Mouse (Mus musculus) cerebellum, postnatal 25 days (tissue): ENCODE results near the gene Zfp319.

ENCODE experiments used
- DNase-seq, 2 experiments: peaks; one replicate each; pipeline ENCODE4 v3.0.0; 2021; ENCODE audit warnings: mixed read lengths in 2 of 2

Gene Zfp319

DNA sequence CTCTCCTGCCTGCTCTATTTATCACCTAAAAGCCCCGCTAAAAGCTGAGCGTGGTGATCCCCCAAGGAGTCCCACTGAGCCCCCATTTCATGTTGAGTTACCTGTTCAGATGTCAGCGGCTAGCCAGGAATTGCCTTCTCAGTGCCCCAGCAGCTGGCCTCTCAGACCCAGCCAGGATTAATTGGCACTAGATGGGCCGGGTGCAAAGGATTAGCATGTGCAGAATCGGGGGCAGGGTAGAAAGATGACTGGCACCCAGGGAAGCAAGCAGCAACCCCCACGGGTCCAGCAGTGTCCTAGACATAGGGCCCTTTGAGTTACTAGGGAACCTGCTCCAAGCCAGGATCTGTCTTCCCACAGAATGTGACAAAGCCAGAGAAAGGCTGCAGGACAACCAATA, 25.3 kb downstream of the Zfp319 start, which contains the start of gene Cngb1:
Gene Cngb1 (minus strand): TSS at position 155 of the 400 bp plus-strand sequence.
- no peak for DNase-seq

DNA sequence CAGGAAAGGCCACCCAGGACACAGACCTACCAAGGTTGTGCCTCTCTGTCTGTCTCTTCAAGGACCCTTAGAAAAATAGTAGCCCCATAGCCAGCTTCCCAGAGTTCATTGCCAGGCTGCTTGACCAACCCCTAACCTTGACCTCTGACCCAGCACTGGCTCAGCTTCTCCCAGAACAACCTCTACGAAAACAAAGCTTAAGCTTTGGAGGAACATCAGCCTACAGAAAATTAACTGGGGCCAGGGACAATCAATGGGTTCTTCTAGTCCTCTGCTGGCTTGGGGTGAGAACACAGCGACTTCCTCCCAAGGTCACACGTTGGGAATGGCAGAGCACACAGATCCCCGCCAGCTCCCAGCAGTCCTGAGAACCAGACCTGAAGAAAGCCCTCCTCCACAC, 26.2 kb downstream of the Zfp319 start:
- no peak for DNase-seq

GRCm38 (mm10) chr8:95302410-95302809, 29.3 kb downstream of the Zfp319 start:
- DNase-seq, result peak in 1 of 2 experiments; percentile 42

DNA sequence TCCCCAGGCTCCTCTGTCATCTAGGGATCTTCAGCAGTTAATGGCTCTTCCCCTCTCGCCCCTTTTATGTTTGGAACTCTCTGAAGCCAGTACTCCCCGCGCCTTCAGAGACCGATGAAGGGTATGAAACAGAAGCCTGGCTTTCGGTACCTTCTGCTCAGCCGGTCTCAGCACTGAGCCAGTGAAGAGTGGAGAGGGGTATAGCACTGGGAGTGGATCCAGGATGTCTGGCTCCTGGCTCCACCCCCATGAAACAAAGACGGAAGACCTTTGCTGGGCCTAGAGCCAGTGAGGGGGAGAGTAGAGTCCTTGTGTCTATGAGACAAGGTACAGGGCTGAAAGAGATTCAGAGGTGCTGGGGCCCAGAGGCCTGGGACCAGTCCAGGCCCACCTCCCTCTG, 37.9 kb downstream of the Zfp319 start:
- DNase-seq, result no peak

DNA sequence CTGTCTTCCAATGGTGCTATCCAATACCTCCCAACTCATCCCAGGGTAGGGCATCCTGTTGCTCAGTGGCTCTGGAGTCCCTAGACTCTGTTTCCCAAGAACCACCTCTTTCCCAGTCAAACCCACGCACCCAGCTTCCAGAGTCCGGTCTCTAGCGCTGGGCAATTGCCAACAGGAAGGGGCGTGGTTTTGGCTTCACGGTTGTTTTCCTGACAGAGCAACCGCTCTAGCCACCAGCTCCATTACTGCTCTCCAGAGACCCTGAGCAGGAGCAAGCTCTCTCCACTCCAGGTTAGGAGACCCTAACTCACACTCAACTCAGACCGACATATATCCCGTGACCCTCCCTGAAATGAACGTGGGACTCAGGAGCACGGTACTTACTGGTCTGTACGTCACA, 38.6 kb downstream of the Zfp319 start:
- peak; percentile 43 to 63 for DNase-seq

DNA sequence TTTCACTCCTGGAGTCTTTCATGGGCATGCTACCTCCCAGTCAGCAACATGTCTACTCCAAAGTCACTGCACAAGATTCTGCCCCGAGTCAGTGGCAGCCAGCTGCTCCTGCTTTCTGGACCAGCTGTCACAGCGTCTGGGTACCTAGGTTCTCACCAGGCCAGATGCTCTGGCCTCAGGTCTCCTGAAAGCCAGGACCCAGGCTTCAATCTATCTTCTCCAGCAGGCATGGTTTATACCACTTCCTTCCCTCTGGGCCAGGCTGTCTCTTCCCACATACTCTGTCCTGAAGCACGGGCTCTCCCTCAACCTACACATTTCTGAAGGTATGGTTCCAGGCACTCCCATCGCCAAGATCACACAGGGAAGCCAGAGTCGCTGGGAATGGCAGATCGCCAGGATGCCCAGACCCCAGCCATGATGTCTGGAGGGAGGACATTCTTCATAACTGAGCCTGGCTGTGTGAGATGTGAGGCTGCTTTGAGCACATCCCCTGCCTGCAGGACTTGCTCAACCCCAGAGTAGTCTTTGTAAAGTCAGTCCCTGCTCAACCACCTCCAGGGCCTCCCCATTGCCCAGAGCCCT, 42.6 kb downstream of the Zfp319 start:
- DNase-seq, result no peak

GRCm38 (mm10) chr8:95281493-95281892, 50.3 kb downstream of the Zfp319 start:
- DNase-seq, result no peak
